Mouse (Mus musculus): Measurements from ENCODE around the gene Duoxa1.

The Duoxa1 gene

DNA sequence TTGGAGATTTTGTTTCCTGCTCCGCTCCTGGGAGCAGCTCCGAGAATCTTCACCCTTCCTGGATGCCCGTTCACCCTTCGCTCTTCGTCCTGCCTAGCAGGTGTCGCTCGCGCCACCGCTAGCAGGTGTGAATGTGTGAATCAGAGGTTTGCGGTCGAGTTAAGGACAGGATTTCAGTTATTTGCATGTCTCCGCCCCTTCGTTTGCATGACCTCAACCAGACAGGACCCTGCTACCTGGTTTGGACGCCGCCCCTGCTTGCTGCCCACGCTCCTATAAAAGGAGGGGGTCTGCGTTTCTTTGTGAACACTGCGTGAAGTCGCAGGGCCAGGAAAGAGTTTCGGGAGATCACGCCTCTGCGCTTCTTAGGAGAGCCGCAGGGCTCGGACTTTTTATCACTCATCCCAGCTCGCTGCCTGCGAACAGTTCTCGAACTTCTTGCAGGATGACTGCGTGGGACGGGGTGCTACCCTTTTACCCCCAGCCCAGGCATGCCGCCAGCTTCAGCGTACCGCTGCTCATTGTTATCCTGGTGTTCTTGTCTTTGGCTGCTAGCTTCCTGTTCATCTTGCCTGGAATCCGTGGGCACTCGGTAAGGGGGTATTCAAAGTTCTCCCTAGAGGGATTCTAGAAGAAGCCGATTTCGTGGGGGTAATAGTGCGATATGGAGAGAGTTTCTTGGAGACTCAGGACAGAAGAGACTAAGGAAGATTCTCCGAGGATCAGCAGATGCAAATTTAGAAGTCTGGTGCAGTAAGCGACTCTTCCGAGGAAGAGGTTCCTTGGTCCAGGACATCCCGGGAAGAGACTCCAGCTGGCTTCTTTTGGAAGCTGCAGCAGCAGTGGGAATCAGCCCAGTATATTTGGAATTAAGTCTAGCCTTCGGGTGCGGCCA, 14.7 kb downstream of the Duoxa1 start, which contains the start of gene Duoxa2:
Gene Duoxa2 (plus strand): TSS at position 305 of the 895 bp plus-strand sequence.
- peak in 1 of 2 experiments; percentile 54 for DNase-seq (ENCODE audit: inconsistent age in 2 of 2, low spot score in 1 of 2)

DNA sequence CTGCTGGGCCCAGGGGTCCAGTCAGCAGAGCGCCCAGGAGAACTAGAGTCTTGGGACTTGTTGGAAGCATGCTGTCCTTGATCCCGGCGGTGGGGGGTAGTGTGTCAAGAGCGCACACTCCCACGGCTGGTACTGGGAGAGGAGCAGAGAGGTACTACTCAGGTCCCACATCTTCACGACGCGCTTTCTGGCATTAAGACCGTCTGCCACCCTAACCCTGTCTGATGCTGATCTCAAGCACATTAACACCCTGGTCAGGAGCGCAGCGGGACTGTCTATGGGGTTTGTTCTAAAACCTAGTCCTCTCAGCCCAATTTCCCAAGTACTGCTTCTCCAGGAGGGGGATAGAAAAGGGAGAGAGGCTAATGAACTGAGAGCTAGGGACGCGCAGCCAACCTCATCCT, 15.4 kb downstream of the Duoxa1 start, which contains the start of gene Duox2:
Gene Duox2 (minus strand): TSS at position 354 of the 404 bp plus-strand sequence.
- peak in 1 of 2 experiments; percentile 27 for DNase-seq (ENCODE audit: inconsistent age in 2 of 2, low spot score in 1 of 2)

DNA sequence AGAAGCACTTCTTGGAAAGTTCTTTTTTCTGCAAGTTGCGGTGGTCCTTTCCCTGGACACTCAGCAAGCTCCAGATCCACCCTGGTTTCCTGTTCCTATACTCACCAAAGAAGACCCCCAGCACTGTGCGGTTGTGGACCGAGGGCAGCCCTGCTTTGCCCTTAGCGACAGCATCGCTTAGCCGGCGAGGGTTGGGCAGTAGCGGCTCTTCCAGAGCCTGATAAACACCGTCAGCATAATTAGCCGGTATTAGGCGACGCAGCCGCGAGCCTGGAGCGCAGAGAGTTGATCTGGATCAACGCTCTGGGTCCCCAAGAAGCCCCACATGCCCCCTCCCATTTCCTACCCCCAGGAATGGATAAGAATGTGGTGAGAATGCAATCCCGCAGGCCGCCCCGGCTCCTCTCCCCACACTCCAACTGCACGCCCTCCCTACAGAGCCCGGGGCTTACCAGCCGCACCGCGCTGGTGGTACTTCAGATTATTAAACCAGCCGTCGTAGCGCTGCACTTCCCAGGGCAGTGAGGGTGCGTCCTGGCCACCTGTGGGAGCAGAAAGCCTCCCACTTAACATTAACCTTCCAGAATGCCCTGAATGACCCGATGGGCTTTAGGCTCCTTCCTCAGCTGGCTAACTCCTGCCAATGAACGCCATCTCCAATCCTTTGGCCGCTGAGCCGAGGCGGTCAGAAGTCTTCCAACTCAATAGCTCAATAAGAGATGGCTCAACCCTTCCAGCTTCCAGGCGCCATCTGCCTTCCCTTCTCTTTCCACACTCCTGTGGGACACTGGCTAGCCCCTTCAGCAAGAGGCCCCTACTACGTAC, 16.0 kb downstream of the Duoxa1 start:
- peak in 1 of 2 experiments; percentile 35 for DNase-seq (ENCODE audit: inconsistent age in 2 of 2, low spot score in 1 of 2)

DNA sequence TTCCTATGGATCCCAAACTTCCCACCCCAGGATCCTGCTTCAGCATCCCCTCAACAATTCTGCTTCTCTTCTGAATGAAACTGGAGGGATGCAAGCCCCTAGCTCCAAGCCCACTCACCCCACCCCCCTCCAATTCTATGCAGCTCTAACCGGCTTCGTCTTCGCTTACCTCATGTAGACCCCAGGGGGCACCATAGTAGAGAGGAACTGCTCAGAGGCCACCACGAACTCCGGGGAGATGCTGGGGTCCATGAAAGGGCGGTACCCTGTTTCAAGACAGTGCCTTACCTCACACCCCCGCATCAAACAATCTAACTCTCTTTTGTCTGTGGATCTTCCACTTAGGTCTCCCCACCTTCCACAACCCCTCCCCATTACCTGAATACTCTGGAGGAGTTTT, 18.6 kb downstream of the Duoxa1 start:
- no peak for DNase-seq (ENCODE audit: inconsistent age in 2 of 2, low spot score in 1 of 2)

DNA sequence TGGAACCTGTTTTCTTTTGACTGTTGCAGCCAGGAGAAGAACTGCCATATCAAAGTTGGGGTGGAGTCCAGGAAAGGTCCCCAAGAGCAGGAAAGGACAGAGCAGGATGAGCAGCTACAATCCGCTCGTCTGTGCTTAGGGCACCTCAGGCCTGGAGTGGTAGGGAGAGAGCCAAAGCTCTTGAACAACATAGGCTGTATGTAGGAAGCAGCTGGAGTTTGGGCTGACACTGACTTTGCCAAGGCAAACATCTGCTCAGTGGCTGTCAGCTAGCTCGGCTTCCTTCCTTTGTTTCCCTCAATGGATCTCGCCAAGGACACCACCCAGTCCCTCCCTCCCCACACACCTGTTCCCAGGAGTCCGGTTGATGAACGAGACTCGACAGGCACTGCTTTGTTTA, 27.4 kb downstream of the Duoxa1 start:
- no peak for DNase-seq (ENCODE audit: inconsistent age in 2 of 2, low spot score in 1 of 2)

DNA sequence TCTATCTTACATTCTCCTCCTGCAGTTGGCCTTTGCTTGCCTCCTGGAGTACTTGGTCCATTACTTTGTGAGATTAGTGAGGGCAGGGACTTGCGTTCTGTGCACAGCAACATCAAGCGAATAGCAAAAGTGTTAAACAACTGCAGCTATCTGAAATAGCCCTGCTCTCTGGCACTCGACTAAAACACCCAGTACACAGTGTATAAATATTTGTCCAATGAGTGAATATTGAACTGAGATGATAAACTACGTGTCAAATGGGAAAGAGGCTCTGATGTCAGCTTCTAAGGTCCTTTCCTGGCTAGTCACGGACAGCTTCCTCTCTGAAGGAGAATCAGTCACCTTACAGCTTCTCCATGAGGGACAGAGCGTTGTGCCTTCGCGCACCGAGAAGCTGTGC, 29.4 kb downstream of the Duoxa1 start:
- DNase-seq (ENCODE audit: inconsistent age in 2 of 2, low spot score in 1 of 2): no peak

DNA sequence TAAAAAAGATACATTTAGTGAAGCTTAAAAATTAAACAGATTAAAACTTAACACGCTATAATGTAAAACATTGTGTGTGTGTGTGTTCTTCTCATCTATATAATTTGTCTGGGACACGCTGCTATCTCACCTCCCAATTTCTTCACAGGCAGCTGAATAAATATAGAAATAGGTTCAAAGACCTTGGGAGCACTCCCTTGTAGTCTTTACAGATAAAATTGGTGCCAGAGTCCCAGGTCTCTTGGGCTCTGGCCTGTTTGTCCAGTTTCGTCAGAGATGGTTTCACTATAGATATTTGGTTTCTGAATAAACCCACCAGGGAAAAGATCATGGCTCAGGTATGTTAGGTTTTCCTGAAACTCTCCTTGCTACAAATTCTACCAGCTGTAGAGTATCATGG, 34.8 kb downstream of the Duoxa1 start:
- no peak for DNase-seq (ENCODE audit: inconsistent age in 2 of 2, low spot score in 1 of 2)

DNA sequence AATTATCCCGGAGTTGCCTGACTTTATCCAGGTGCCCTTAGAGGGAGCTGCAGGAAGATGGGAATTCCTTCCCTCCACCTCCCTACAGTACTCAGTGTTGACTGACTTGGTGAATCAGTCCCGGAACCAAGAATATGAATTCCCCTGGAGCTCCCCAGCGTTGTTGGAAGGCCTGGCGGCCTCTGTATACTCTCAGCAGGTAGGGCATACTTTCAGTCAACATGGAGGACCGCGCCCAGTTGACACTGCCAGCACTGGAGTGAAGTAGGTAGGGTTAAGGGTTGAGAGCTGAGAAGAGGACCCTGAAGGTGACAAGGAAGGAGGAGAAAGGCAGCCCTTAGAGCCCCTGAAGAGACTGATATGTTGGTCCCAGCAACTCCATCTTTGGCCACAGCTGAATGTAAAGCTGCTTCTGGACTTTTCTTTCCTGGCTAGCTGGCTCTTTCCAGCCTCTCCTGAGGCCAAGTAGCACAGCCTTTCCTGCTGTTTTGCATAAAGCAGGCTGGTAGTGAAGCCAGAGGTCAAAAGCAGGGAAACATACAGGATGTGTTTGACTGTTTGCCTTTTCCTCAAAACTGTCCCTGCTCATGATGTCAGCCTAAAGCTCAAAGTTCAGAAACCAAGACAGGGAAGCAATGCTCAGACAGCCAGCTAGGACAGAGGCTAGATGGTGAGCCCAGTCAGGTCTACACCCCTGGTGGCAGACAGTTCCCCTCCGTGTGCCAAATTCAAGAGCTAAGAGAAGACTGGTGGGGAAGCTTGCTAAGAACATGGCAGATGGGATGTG, 46.9 kb downstream of the Duoxa1 start:
- DNase-seq (ENCODE audit: inconsistent age in 2 of 2, low spot score in 1 of 2): no peak

DNA sequence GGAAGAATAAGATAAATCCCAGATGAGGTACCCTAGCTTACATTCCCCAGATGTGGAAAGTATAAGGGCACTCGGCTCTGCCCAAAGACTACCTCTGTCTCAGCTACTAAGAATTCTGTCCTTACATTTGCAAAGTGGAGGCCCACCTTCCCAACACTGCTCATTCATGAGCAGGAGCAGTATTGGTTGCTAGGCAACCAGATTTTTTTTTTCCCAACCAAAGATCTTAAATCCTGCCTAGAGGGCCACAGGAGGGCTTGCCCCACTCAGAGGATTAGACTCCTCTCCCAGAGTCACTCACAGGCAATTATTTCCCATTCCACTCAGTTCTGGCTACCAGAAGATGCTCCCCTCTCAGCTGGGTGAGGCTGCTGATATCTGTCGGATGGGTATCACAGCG, 48.8 kb downstream of the Duoxa1 start:
- no peak for DNase-seq (ENCODE audit: inconsistent age in 2 of 2, low spot score in 1 of 2)

DNA sequence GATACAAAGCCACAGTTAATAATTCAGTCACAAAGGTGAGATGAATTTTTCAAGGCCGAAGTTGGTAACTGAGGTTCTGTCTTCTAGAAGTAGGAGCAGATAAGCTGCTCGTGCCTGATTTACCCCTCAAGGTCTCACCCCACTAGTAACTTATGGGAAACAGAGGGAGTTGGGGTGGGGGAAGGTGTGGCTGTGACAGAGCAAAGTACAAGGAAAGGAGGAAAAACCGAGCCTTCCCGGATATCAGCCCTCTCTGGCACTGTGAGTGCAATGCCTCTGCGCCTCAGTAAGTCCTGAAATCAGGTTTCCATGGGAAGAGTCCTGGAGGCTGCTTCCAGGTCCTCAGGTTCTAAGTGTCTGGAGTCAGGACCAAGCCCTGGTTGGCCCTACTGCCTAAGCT, 52.8 kb downstream of the Duoxa1 start:
- DNase-seq (ENCODE audit: inconsistent age in 2 of 2, low spot score in 1 of 2): no peak

DNA sequence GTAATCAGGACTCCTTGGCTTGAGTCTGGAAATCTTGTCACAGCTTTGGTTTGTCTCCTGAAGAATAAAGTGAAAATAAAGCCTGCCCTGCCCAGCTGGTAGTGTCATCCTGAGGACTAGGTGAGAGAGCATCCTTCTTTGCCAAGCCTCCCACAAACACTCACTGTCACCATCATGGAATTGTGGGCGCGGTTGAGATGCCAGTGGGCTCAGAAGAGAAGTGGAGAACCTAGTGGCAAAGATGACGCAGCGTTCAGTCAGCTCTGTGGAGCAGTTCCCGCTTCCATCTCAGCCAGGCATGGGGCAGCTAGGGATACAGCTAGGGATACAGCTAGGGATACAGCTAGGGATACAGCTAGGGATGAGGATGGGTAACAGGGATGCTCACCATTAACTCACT, 57.5 kb downstream of the Duoxa1 start:
- DNase-seq (ENCODE audit: inconsistent age in 2 of 2, low spot score in 1 of 2): no peak
